Mouse (Mus musculus): ENCODE measurements around the gene Lingo2. TPM values are rescaled to one million over a fixed set of nuclear protein-coding genes. Genes with fewer than 3 reads are reported as not detected.
A peak's percentile ranks its signal among the peaks of the same experiment; 100 is the strongest.

Gene Lingo2
- total and polyA plus RNA-seq, 2 experiments from 2014 or later, result 51.6 to 59.7 TPM

DNA sequence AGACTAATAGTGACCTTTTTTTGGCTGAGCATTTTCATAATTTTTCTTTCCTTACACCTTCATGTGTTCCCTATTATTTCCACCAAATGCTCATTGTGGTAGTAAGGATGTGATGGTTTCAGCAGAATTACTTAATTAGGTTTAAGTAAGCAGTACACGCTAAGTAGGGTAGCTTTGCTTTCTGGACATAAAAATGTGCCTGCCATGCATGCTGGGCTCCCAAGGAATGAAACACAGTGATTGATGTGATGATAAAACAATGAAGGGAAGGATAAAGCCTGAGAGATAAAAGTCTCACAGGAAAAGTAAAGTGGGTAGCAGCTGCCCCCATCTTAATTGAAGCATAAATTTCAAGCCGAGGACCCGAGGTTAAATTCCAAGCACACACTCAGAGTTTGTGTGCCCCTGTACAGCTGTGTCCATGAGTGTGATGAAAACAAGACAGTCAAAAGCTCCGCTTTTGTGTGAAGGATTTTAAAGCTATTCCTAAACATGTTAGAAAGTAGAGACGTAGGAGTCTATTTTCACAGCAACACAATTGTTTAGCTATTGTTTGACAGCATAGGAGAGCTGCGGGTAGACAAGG is 898.7 kb downstream of the Lingo2 start:
- no peak for TF ChIP-seq CTCF (IDR thresholded peaks at IDR 0.05)
- no peak overlapping the region for H3K4me3 ChIP-seq (ENCODE audit: low read depth, low read length)
- 63% methylated on average over 6 of the region's 6 CpGs for WGBS
- H3K4me2 ChIP-seq (ENCODE audit: low read depth, low read length, poor library complexity, severe bottlenecking), result no peak overlapping the region
- H3K27me3 ChIP-seq (ENCODE audit: insufficient read depth, low read length), result no peaks in the 10 kb centered on the region
- no peaks in the 10 kb centered on the region for H3K9me3 ChIP-seq (ENCODE audit: low read length)
- no peaks in the 10 kb centered on the region for H3K36me3 ChIP-seq (ENCODE audit: insufficient read depth, low read length)
- no peak for DNase-seq (ENCODE audit: low spot score)
- H3K9ac ChIP-seq (replicated peaks; ENCODE audit: low read length, poor library complexity, severe bottlenecking), result no peak overlapping the region
- H3K4me1 ChIP-seq (ENCODE audit: insufficient read depth, low read length), result no peaks in the 10 kb centered on the region
- no peak for ATAC-seq (ENCODE audit: low FRiP score)
- no peak overlapping the region for H3K27ac ChIP-seq (ENCODE audit: low read depth, low read length)

GRCm38 (mm10) chr4:36040361-36040760 is 911.2 kb downstream of the Lingo2 start:
- ATAC-seq (ENCODE audit: low FRiP score) (no peak), DNase-seq (ENCODE audit: low spot score) (no peak)
- no peaks in the 10 kb centered on the region for H3K4me1 ChIP-seq (ENCODE audit: insufficient read depth, low read length)
- H3K27ac ChIP-seq (ENCODE audit: low read depth, low read length), result no peak overlapping the region
- H3K9ac ChIP-seq (replicated peaks; ENCODE audit: low read length, poor library complexity, severe bottlenecking), result no peak overlapping the region
- no peaks in the 10 kb centered on the region for H3K27me3 ChIP-seq (ENCODE audit: insufficient read depth, low read length)
- H3K4me3 ChIP-seq (ENCODE audit: low read depth, low read length), result no peak overlapping the region
- no peaks in the 10 kb centered on the region for H3K36me3 ChIP-seq (ENCODE audit: insufficient read depth, low read length)
- H3K4me2 ChIP-seq (ENCODE audit: low read depth, low read length, poor library complexity, severe bottlenecking), result no peak overlapping the region
- WGBS, result 90% methylated on average over 3 of the region's 3 CpGs
- no peak for TF ChIP-seq CTCF (IDR thresholded peaks at IDR 0.05)
- H3K9me3 ChIP-seq (ENCODE audit: low read length), result no peaks in the 10 kb centered on the region

- Histone ChIP-seq H3K27ac (ENCODE audit: low read depth, low read length) (no peak overlapping the region), H3K4me2 (ENCODE audit: low read depth, low read length, poor library complexity, severe bottlenecking) (no peak overlapping the region), H3K36me3 (ENCODE audit: insufficient read depth, low read length) (no peaks in the 10 kb centered on the region), H3K9me3 (ENCODE audit: low read length) (no peaks in the 10 kb centered on the region), H3K4me1 (ENCODE audit: insufficient read depth, low read length) (no peaks in the 10 kb centered on the region), H3K27me3 (ENCODE audit: insufficient read depth, low read length) (no peaks in the 10 kb centered on the region), H3K9ac (replicated peaks; ENCODE audit: low read length, poor library complexity, severe bottlenecking) (no peak overlapping the region), H3K4me3 (ENCODE audit: low read depth, low read length) (no peak overlapping the region)
- ATAC-seq (ENCODE audit: low FRiP score) (no peak), DNase-seq (ENCODE audit: low spot score) (no peak)
- WGBS, result 97% methylated on average over 2 of the region's 2 CpGs
- TF ChIP-seq CTCF (IDR thresholded peaks at IDR 0.05), result no peak
Measured at GRCm38 (mm10) chr4:36038742-36039141, 912.8 kb downstream of the Lingo2 start.

- Histone ChIP-seq H3K9me3 (ENCODE audit: low read length) (no peaks in the 10 kb centered on the region), H3K27ac (ENCODE audit: low read depth, low read length) (no peak overlapping the region), H3K36me3 (ENCODE audit: insufficient read depth, low read length) (no peaks in the 10 kb centered on the region), H3K27me3 (ENCODE audit: insufficient read depth, low read length) (no peaks in the 10 kb centered on the region), H3K4me1 (ENCODE audit: insufficient read depth, low read length) (no peaks in the 10 kb centered on the region), H3K4me3 (ENCODE audit: low read depth, low read length) (no peak overlapping the region), H3K9ac (replicated peaks; ENCODE audit: low read length, poor library complexity, severe bottlenecking) (no peak overlapping the region), H3K4me2 (ENCODE audit: low read depth, low read length, poor library complexity, severe bottlenecking) (no peak overlapping the region)
- TF ChIP-seq CTCF (IDR thresholded peaks at IDR 0.05), result no peak
- DNase-seq (ENCODE audit: low spot score) (no peak), ATAC-seq (ENCODE audit: low FRiP score) (no peak)
- 89% methylated on average over 5 of the region's 5 CpGs for whole genome bisulfite sequencing
Measured at GRCm38 (mm10) chr4:36032039-36032438, 919.5 kb downstream of the Lingo2 start.

DNA sequence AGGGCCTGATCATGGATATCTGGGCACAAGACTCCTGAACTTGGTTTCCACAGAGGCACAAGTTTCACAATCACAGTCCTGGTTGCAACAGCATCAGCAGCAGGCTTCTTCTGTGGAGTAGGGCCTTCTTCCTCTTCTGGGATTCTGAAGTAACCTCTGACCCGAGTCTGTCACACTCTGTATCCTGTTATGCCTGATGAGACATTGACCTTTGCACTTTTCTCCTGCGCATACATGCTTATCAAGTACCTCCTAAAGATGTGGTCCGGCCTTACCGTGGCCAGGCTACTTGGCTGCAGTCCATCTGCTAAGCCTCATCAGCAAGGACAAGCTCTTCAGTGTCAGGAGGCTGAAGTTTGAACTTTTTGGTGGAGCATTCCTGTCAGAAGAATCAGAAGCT is 937.4 kb downstream of the Lingo2 start:
- no peak for TF ChIP-seq CTCF (IDR thresholded peaks at IDR 0.05)
- no peak for DNase-seq (ENCODE audit: low spot score)
- no peaks in the 10 kb centered on the region for H3K27me3 ChIP-seq (ENCODE audit: insufficient read depth, low read length)

DNA sequence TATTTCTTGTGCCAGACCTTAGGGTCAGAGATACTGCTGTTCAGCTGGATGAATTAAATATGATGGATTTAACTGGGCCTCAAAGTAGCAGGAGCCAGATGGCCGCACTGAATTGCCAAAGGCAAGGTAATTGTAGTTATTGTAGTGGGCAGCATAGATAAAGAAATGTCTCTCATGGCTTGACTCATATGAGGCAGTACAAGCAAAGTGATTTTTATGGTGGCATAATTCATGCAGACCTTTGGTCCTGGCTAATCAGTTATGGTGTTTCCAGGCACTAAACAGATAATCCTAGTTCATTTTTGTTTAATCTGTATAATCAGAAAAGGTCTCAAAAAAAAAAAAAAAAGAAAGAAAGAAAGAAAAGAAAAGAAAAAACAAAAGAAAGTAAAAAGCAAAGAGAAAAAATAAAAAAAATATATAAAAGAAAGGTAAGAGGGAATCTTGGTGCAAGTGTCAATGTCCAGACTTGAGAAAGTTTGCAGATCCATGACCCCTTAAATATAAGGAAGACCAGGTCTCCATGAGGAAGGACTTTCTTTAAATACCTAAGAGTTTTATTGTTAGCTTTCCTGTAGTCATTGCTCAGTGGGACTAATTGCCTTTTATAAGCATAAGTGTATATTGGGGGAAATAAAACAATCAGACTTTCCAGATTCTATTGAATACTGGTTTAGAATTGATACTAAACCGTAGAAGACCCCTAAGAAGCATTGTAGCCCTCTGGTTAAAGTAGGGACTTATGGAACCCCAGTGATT is 959.4 kb downstream of the Lingo2 start:
- 69% methylated on average over 2 of the region's 2 CpGs for WGBS
- DNase-seq (ENCODE audit: low spot score), result peak; percentile 30
- H3K36me3 ChIP-seq (ENCODE audit: insufficient read depth, low read length), result no peaks in the 10 kb centered on the region

More for the DNA sequence above, 937.4 kb downstream of the Lingo2 start:
- no peak overlapping the region for H3K27ac ChIP-seq (ENCODE audit: low read depth, low read length)
- no peak overlapping the region for H3K9ac ChIP-seq (replicated peaks; ENCODE audit: low read length, poor library complexity, severe bottlenecking)
- no peak for ATAC-seq (ENCODE audit: low FRiP score)
- no peaks in the 10 kb centered on the region for H3K9me3 ChIP-seq (ENCODE audit: low read length)
- no peak overlapping the region for H3K4me2 ChIP-seq (ENCODE audit: low read depth, low read length, poor library complexity, severe bottlenecking)
- no peaks in the 10 kb centered on the region for H3K36me3 ChIP-seq (ENCODE audit: insufficient read depth, low read length)
- WGBS, result 86% methylated on average over 4 of the region's 4 CpGs
- no peak overlapping the region for H3K4me3 ChIP-seq (ENCODE audit: low read depth, low read length)
- no peaks in the 10 kb centered on the region for H3K4me1 ChIP-seq (ENCODE audit: insufficient read depth, low read length)

More for the DNA sequence above, 959.4 kb downstream of the Lingo2 start:
- TF ChIP-seq CTCF (IDR thresholded peaks at IDR 0.05), result no peak
- no peaks in the 10 kb centered on the region for H3K4me1 ChIP-seq (ENCODE audit: insufficient read depth, low read length)
- ATAC-seq (ENCODE audit: low FRiP score), result no peak
- H3K9me3 ChIP-seq (ENCODE audit: low read length), result no peaks in the 10 kb centered on the region
- H3K27ac ChIP-seq (ENCODE audit: low read depth, low read length), result no peak overlapping the region
- H3K27me3 ChIP-seq (ENCODE audit: insufficient read depth, low read length), result no peaks in the 10 kb centered on the region
- no peak overlapping the region for H3K4me2 ChIP-seq (ENCODE audit: low read depth, low read length, poor library complexity, severe bottlenecking)
- no peak overlapping the region for H3K9ac ChIP-seq (replicated peaks; ENCODE audit: low read length, poor library complexity, severe bottlenecking)
- H3K4me3 ChIP-seq (ENCODE audit: low read depth, low read length), result no peak overlapping the region
